Mouse (Mus musculus): ENCODE measurements around the gene Ugt1a6b.

DNA sequence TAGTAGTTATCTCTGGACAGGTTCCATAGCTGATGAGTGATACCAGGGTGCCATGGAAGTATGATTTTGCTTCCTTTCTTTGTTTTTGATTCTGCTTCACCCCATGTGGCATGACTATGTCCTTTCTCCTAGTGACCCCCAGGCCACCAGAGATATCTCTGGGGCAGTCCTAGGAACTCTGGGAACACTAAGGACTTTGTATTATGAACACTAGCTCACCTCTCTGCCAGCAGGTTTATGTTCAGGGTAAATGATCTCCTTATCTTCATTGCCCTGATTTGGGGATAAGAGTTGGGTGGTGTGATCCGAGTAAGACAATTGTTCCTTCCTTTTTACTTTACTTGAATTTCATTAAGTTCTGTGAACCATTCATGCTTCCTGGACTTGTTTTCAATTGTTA, 16.9 kb upstream of the Ugt1a6b start:
- no peak for TF ChIP-seq TAL1 (IDR thresholded peaks at IDR 0.05; ENCODE audit: low read length)
- TF ChIP-seq GATA1 (IDR thresholded peaks at IDR 0.05; ENCODE audit: low read length): no peak

Measured in erythroblast, embryonic 14.5 days (primary cell).